Mouse (Mus musculus) stomach, postnatal 0 days (tissue): ENCODE data around the gene Ccdc9b. TPM values are rescaled to one million over a fixed set of nuclear protein-coding genes. Genes with fewer than 3 reads are reported as not detected.

Experiments
- ATAC-seq: fragments of 200-750 bp; cut with Nextera tagmentation; 2 replicates; pipeline ENCODE4 v1.8.0; 2017; ENCODE audit not compliant: low FRiP score, low TSS enrichment
- DNase-seq: peaks from one replicate; pipeline ENCODE4 v3.0.0-alpha.2; 2016; ENCODE audit warnings: low spot score
- H3K27ac ChIP-seq: fragments of 300-500 bp; sonication (generic); replicated peaks from 2 replicates; pipeline ENCODE4 v1.5.1; 2014; ENCODE audit warnings: mild to moderate bottlenecking, control low read depth
- H3K27me3 ChIP-seq: fragments of 300-500 bp; sonication (generic); 2 replicates; pipeline ENCODE4 v1.6.1; 2014; ENCODE audit warnings: low read length; ENCODE audit not compliant: control insufficient read depth, insufficient read depth
- H3K36me3 ChIP-seq: fragments of 300-500 bp; sonication (generic); 2 replicates; pipeline ENCODE4 v1.6.1; 2014; ENCODE audit warnings: low read length, mixed read lengths; ENCODE audit not compliant: control insufficient read depth, insufficient read depth
- H3K4me1 ChIP-seq: fragments of 300-500 bp; sonication (generic); replicated peaks from 2 replicates; pipeline ENCODE4 v1.6.1; 2014; ENCODE audit warnings: antibody characterized with exemption; ENCODE audit not compliant: control insufficient read depth, insufficient read depth
- H3K4me2 ChIP-seq: fragments of 300-500 bp; sonication (generic); replicated peaks from 2 replicates; pipeline ENCODE4 v1.6.1; 2014; ENCODE audit warnings: low read depth, mild to moderate bottlenecking, control low read depth, moderate library complexity
- H3K4me3 ChIP-seq: fragments of 300-500 bp; sonication (generic); 2 replicates; pipeline ENCODE4 v1.5.1; 2014; ENCODE audit warnings: low read depth, low read length, control low read depth
- H3K9ac ChIP-seq: fragments of 300-500 bp; sonication (generic); 2 replicates; pipeline ENCODE4 v1.6.1; 2014; ENCODE audit warnings: mild to moderate bottlenecking, low read length, control low read depth, mixed read lengths
- H3K9me3 ChIP-seq: fragments of 300-500 bp; sonication (generic); 2 replicates; pipeline ENCODE4 v1.6.1; 2016; ENCODE audit warnings: low read length; ENCODE audit not compliant: control insufficient read depth
- CTCF ChIP-seq: IDR thresholded peaks from 2 replicates; pipeline ENCODE4 v1.5.1; 2016; ENCODE audit warnings: antibody characterized with exemption, low read depth, mild to moderate bottlenecking, moderate library complexity
- EP300 ChIP-seq: optimal IDR thresholded peaks from 2 replicates; pipeline ENCODE3; 2016; ENCODE audit warnings: antibody characterized with exemption
- WGBS: fragments of 180-500 bp; shearing (Covaris S2); extraction: QIAGEN DNeasy Blood & Tissue Kit; methylation state at CpG from one replicate; pipeline ENCODE4 v1.1.7; 2014; 5-methylcytosine and 5-hydroxymethylcytosine counted together
- polyA plus RNA-seq: library from polyadenylated mRNA; unstranded; fragments of >200 nt; fragmentation: Nextera tagmentation; extraction: Ambion mirVana; gene quantifications from 2 replicates; pipeline ENCODE4 v1.2.1, GENCODE M21; 2015

Gene Ccdc9b
- polyA plus RNA-seq, 1 experiment from 2014 or later: 2.9 TPM

- Histone ChIP-seq H3K27ac (no peak overlapping the region), H3K4me1 (no peaks in the 10 kb centered on the region; the same call in 1 of the 2 replicates), H3K9me3 (no peaks in the 10 kb centered on the region), H3K27me3 (peaks cover 9% of the 10 kb centered on the region; the same call in 1 of the 2 replicates), H3K9ac (no peak overlapping the region), H3K36me3 (no peaks in the 10 kb centered on the region), H3K4me2 (no peak overlapping the region), H3K4me3 (no peak overlapping the region)
- DNase-seq (no peak), ATAC-seq (no peak)
- WGBS: 63% methylated on average over 4 of the region's 4 CpGs
- TF ChIP-seq EP300 (no peak), CTCF (no peak)
Measured at GRCm38 (mm10) chr2:118709655-118710221, 52.7 kb downstream of the Ccdc9b start.

GRCm38 (mm10) chr2:118708472-118708871, 54.0 kb downstream of the Ccdc9b start:
- H3K9me3 ChIP-seq: no peaks in the 10 kb centered on the region
- no peak overlapping the region for H3K4me3 ChIP-seq
- H3K4me2 ChIP-seq: no peak overlapping the region
- 62% methylated on average over 4 of the region's 4 CpGs for WGBS
- no peak for TF ChIP-seq EP300
- TF ChIP-seq CTCF: no peak
- H3K36me3 ChIP-seq: no peaks in the 10 kb centered on the region
- DNase-seq (no peak), ATAC-seq (no peak)
- H3K27me3 ChIP-seq: peaks cover 16% of the 10 kb centered on the region; the same call in 1 of the 2 replicates
- H3K9ac ChIP-seq: no peak overlapping the region
- H3K27ac ChIP-seq: no peak overlapping the region
- H3K4me1 ChIP-seq: peaks cover 6% of the 10 kb centered on the region

DNA sequence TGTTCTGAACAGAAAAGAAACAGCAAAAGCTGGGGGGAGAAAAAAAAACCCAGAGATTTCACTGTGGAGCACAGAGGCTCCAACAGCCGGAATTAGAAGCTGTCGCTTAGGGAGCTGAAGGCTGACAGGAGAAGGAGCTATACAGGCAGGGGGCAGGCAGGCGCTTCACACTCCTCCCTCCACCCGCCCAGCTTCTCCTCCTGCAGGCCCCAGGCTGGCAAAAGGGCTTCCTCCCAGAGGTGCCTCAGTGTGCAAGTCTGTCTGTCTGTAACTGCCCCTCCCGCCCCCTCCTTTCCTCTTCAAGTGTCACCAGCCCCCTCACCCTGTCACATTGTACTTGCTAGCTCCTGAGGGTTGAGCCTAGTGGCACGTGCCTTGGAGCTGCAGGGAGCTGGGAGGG, 56.0 kb downstream of the Ccdc9b start:
- 36% methylated on average over 6 of the region's 6 CpGs for WGBS
- H3K4me3 ChIP-seq: no peak overlapping the region
- no peak overlapping the region for H3K4me2 ChIP-seq
- H3K27ac ChIP-seq: no peak overlapping the region
- peaks cover 12% of the 10 kb centered on the region for H3K4me1 ChIP-seq
- TF ChIP-seq EP300 (no peak), CTCF (no peak)
- no peak for ATAC-seq
- no peaks in the 10 kb centered on the region for H3K36me3 ChIP-seq
- peaks cover 25% of the 10 kb centered on the region for H3K27me3 ChIP-seq
- H3K9me3 ChIP-seq: no peaks in the 10 kb centered on the region
- no peak for DNase-seq
- no peak overlapping the region for H3K9ac ChIP-seq

Other genes starting within 250 kb of the Ccdc9b start
- gene Bmf, start 213.0 kb downstream of the Ccdc9b start, polyA plus RNA-seq: 2.3 and 2.8 TPM in 2 replicates
- gene Bub1b, start 164.4 kb downstream of the Ccdc9b start, polyA plus RNA-seq: 9.8 and 11.4 TPM in 2 replicates
- gene Pak6, start 99.4 kb downstream of the Ccdc9b start, polyA plus RNA-seq: 3.7 and 5.3 TPM in 2 replicates
- 0.11 and 0.27 TPM in 2 replicates for gene Ankrd63, start 58.7 kb downstream of the Ccdc9b start, polyA plus RNA-seq
- gene Plcb2, start 34.2 kb downstream of the Ccdc9b start, polyA plus RNA-seq: 0.58 and 0.64 TPM in 2 replicates
- 33.8 and 36.7 TPM in 2 replicates for gene Inafm2, start 16.9 kb downstream of the Ccdc9b start, polyA plus RNA-seq
- gene Phgr1, start 10.1 kb upstream of the Ccdc9b start, polyA plus RNA-seq: 165 and 184 TPM in 2 replicates
- 1.0 and 1.1 TPM in 2 replicates for gene Disp2, start 17.1 kb upstream of the Ccdc9b start, polyA plus RNA-seq
- gene Knstrn, start 51.3 kb upstream of the Ccdc9b start, polyA plus RNA-seq: 26.6 and 29.0 TPM in 2 replicates
- 30.9 and 35.9 TPM in 2 replicates for gene Ivd, start 99.3 kb upstream of the Ccdc9b start, polyA plus RNA-seq
- gene Bahd1, start 137.7 kb upstream of the Ccdc9b start, polyA plus RNA-seq: 3.7 and 3.8 TPM in 2 replicates
- 13.6 and 14.2 TPM in 2 replicates for gene Chst14, start 163.8 kb upstream of the Ccdc9b start, polyA plus RNA-seq